Mouse (Mus musculus): ENCODE measurements around the gene Letm1.

DNA sequence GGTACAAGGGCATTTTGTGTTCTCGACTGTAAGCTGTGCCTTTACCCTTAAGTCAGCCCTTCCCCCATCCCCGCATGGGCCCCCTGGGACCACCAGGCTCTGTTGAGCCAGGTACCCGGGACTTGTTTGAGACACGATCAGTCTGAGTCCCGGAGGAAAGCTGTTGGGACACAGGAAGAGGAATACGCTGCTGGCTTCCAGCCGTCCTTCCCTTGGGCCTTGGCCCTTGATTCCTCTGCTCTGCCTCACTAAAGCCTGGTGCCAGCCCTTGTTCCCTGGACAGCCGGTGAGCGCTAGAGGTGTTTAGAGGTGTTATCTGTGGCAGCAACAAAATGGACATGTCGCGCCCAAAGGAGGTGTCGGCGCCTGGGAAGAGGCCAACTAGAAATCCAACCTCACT is 82.6 kb downstream of the Letm1 start:
- TF ChIP-seq POLR2A (IDR thresholded peaks at IDR 0.05; ENCODE audit: insufficient read depth, low read depth, low read length) (no peak), CTCF (IDR thresholded peaks at IDR 0.05) (no peak), EP300 (IDR thresholded peaks at IDR 0.05; ENCODE audit: insufficient read depth, low read depth, low read length) (no peak)
